Mouse (Mus musculus) neural tube, embryonic 15.5 days (tissue): ENCODE measurements around the gene Plekhh2. TPM values are rescaled to one million over a fixed set of nuclear protein-coding genes. Genes with fewer than 3 reads are reported as not detected.

Source experiments
- polyA plus RNA-seq: library from polyadenylated mRNA; unstranded; fragments of >200 nt; fragmentation: Nextera tagmentation; extraction: Ambion mirVana; gene quantifications from 2 replicates; pipeline ENCODE4 v1.2.1, GENCODE M21; 2015

The Plekhh2 gene
- polyA plus RNA-seq, 1 experiment from 2014 or later, result 1.7 TPM

Other genes with a start within 250 kb of the Plekhh2 start
- 5.2 and 7.0 TPM in 2 replicates for gene Thada, start 45.7 kb upstream of the Plekhh2 start, polyA plus RNA-seq
- gene Dync2li1, start 114.6 kb downstream of the Plekhh2 start, polyA plus RNA-seq, result 30.2 and 33.1 TPM in 2 replicates
- gene Abcg8, start 164.4 kb downstream of the Plekhh2 start, polyA plus RNA-seq, result 0.08 TPM in 1 of 2 replicates, not detected in the other
- 0.93 and 0.95 TPM in 2 replicates for gene Abcg5, start 171.1 kb downstream of the Plekhh2 start, polyA plus RNA-seq